Mouse (Mus musculus) lung, embryonic 15.5 days (tissue): ENCODE measurements around the gene Serping1. TPM values are rescaled to one million over a fixed set of nuclear protein-coding genes. Genes with fewer than 3 reads are reported as not detected.

Experiments used
- ATAC-seq: fragments of 200-750 bp; cut with Nextera tagmentation; 2 replicates; pipeline ENCODE4 v1.8.0; 2017; ENCODE audit warnings: moderate number of reproducible peaks, borderline replicate concordance; ENCODE audit not compliant: low FRiP score, low TSS enrichment; ENCODE audit errors: extremely low read depth
- H3K27ac ChIP-seq: fragments of 300-500 bp; sonication (generic); 2 replicates; pipeline ENCODE4 v1.5.1; 2015; ENCODE audit warnings: moderate library complexity, mild to moderate bottlenecking, inconsistent platforms
- H3K27me3 ChIP-seq: fragments of 300-500 bp; sonication (generic); 2 replicates; pipeline ENCODE4 v1.6.1; 2015; ENCODE audit warnings: inconsistent platforms
- H3K36me3 ChIP-seq: fragments of 300-500 bp; sonication (generic); 2 replicates; pipeline ENCODE4 v1.6.1; 2015; ENCODE audit warnings: inconsistent platforms
- H3K4me1 ChIP-seq: fragments of 300-500 bp; sonication (generic); 2 replicates; pipeline ENCODE4 v1.6.1; 2015; ENCODE audit warnings: inconsistent platforms
- H3K4me2 ChIP-seq: fragments of 300-500 bp; sonication (generic); 2 replicates; pipeline ENCODE4 v1.6.1; 2015; ENCODE audit warnings: inconsistent platforms, mild to moderate bottlenecking, moderate library complexity
- H3K4me3 ChIP-seq: fragments of 300-500 bp; sonication (generic); 2 replicates; pipeline ENCODE4 v1.5.1; 2015; ENCODE audit warnings: mild to moderate bottlenecking, inconsistent platforms
- H3K9ac ChIP-seq: fragments of 300-500 bp; sonication (generic); 2 replicates; pipeline ENCODE4 v1.6.1; 2015; ENCODE audit warnings: inconsistent platforms
- H3K9me3 ChIP-seq: fragments of 300-500 bp; sonication (generic); 2 replicates; pipeline ENCODE4 v1.6.1; 2016; ENCODE audit warnings: inconsistent platforms
- WGBS: fragments of 180-500 bp; shearing (Covaris S2); methylation state at CpG from one replicate; pipeline ENCODE4 v1.1.7; 2015; 5-methylcytosine and 5-hydroxymethylcytosine counted together
- polyA plus RNA-seq: library from polyadenylated mRNA; unstranded; fragments of >200 nt; fragmentation: Nextera tagmentation; extraction: Ambion mirVana; gene quantifications from 2 replicates; pipeline ENCODE4 v1.2.1, GENCODE M21; 2015

The Serping1 gene
- polyA plus RNA-seq, 1 experiment from 2014 or later = 104 TPM

DNA sequence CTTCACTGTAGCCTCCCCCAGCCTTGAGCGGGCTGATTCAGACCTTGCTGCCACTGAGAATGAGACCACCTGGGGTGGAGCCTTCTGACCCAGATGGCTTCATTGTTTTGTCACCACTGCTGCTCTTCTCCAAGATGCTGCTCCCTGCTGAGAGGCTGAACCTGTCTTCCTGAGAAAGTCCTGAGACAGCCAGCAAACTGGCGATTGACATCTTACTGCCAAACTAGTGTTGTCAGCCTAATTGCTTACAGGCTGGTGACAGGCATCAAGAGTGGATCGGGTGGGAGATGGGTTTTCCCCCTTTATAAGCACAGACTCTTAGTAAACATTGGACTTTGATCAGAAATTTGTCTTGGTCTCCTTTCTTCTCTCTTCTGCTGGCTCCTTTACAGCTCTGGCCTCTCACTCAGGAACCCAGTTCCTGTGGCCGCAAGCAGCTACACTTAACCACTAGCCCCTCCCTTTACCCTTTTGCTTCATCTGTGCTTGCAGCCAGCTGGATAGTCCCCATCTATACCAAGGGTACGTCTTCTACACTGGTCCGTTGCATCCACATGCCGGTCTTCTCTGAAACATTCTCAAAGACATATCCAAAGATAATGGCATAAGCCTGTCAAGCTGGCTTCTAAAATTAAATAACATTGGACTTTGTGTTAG, 18.1 kb downstream of the Serping1 start:
- WGBS = 49% methylated on average over 7 of the region's 7 CpGs
- Histone ChIP-seq H3K9ac (no peak overlapping the region), H3K4me2 (no peak overlapping the region), H3K4me1 (no peaks in the 10 kb centered on the region), H3K9me3 (no peaks in the 10 kb centered on the region), H3K36me3 (no peaks in the 10 kb centered on the region), H3K27me3 (no peaks in the 10 kb centered on the region), H3K27ac (no peak overlapping the region), H3K4me3 (no peak overlapping the region)
- no peak for ATAC-seq

DNA sequence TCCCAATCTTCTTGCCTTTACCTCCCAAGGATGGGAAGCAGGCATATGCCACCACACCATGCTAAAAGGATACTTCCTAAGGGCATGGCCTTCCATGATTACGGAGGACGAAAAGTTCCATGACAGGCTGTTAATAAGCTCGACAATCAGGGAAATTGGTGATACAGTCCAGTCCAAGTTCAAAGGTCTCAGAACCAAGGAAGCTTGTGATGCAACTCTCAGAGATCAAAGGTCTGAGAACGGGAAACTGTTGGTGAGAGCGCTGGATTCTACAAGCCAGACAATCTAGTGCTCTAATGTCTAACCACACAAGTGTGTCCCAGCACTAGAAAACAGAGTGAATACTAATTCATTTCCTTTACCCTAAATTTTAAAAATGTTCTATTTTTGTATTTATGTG, 19.0 kb downstream of the Serping1 start:
- Histone ChIP-seq H3K36me3 (no peaks in the 10 kb centered on the region), H3K4me3 (no peak overlapping the region), H3K9ac (no peak overlapping the region), H3K4me2 (no peak overlapping the region), H3K4me1 (no peaks in the 10 kb centered on the region), H3K27me3 (no peaks in the 10 kb centered on the region), H3K9me3 (no peaks in the 10 kb centered on the region), H3K27ac (no peak overlapping the region)
- no peak for ATAC-seq
- WGBS = 76% methylated on average over 5 of the region's 5 CpGs

DNA sequence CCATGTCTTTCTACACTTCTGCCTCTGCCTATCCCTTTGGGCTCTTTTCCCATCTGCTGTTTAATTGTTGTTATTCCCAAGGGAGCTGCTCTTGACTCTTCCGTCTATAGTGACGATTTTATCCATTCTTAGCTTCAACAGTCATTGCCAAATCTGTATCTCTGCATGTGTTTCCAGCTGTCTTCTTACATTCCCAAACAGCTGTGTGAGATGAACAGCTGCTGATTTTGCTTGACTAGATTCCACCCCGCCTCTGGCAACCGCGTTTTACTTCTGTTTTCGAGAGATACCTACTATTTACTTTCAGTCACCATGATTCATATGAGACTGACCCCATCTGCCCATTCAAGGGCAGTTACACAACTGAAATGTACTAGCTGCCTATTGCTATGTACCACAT, 25.1 kb downstream of the Serping1 start:
- H3K4me3 ChIP-seq = no peak overlapping the region
- ATAC-seq = peak; percentile 76

DNA sequence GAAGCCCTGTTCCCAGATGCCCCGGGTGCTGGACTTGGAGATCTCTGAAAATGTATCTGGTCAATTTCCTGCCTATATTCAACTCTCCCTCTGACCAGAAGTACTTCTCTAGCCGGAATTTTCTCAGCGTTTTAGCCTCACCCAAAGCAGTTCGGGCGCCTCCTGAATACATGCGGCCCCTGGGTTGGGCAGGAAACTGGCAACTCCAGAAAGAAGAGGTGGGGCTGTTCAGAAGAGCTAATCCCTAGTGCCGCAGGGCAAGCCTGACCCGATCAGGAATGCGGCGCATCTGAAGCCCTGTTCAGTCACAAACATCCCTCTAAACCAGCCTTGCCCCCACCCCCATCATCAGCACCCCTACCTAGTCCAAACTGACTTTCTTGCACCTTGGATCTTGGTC, 31.1 kb downstream of the Serping1 start:
- Histone ChIP-seq H3K9me3 (no peaks in the 10 kb centered on the region), H3K4me1 (peaks cover 41% of the 10 kb centered on the region), H3K36me3 (peaks cover 6% of the 10 kb centered on the region), H3K4me2 (peak overlapping the region; percentile 79), H3K27me3 (no peaks in the 10 kb centered on the region), H3K9ac (peak overlapping the region; percentile 100), H3K27ac (peak overlapping the region; percentile 100), H3K4me3 (peak overlapping the region; percentile 95)
- WGBS = 0% methylated on average over 10 of the region's 10 CpGs
- peak; percentile 53 for ATAC-seq

More for the DNA sequence above, 25.1 kb downstream of the Serping1 start:
- 54% methylated on average over 6 of the region's 6 CpGs for WGBS
- H3K9me3 ChIP-seq = no peaks in the 10 kb centered on the region
- 0 out of 2 replicates have a peak, but pooled peaks cover 3% of the 10 kb centered on the region for H3K4me1 ChIP-seq
- H3K36me3 ChIP-seq = no peaks in the 10 kb centered on the region
- no peak overlapping the region for H3K9ac ChIP-seq
- H3K4me2 ChIP-seq = no peak overlapping the region
- H3K27me3 ChIP-seq = no peaks in the 10 kb centered on the region
- no peak overlapping the region for H3K27ac ChIP-seq

DNA sequence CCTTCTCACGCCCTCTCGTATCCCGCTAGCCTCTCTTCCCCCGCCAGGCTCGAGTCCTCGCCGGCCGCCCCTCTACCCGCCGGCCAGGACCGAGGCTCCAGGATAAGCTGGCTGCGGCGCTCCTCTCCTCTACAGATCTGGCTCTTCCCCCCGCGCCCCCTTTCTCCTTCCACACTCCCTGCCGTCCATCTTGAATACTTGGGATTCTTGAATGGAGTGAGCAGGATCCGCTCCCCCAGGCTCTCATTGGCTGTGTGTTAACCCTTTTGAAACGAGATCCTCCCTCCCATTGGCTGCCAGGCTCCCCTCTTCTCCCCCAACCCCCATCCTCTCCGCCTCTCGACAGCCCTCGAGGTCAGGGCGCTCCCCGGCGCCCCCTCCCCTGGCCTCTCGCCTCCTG, 31.7 kb downstream of the Serping1 start, which contains the start of gene Gm19426:
TSS of gene Gm19426 (minus strand) at position 95 of the 400 bp plus-strand sequence.
- 1% methylated on average over 25 of the region's 25 CpGs for WGBS
- Histone ChIP-seq H3K4me1 (peaks cover 46% of the 10 kb centered on the region), H3K9ac (peak within 1 kb of the TSS; percentile 100), H3K4me2 (peak within 1 kb of the TSS; percentile 79), H3K9me3 (no peaks in the 10 kb centered on the region), H3K27me3 (no peaks in the 10 kb centered on the region), H3K27ac (peak within 1 kb of the TSS; percentile 100), H3K4me3 (peak within 1 kb of the TSS; percentile 95), H3K36me3 (peaks cover 6% of the 10 kb centered on the region)
- peak; percentile 93 for ATAC-seq

DNA sequence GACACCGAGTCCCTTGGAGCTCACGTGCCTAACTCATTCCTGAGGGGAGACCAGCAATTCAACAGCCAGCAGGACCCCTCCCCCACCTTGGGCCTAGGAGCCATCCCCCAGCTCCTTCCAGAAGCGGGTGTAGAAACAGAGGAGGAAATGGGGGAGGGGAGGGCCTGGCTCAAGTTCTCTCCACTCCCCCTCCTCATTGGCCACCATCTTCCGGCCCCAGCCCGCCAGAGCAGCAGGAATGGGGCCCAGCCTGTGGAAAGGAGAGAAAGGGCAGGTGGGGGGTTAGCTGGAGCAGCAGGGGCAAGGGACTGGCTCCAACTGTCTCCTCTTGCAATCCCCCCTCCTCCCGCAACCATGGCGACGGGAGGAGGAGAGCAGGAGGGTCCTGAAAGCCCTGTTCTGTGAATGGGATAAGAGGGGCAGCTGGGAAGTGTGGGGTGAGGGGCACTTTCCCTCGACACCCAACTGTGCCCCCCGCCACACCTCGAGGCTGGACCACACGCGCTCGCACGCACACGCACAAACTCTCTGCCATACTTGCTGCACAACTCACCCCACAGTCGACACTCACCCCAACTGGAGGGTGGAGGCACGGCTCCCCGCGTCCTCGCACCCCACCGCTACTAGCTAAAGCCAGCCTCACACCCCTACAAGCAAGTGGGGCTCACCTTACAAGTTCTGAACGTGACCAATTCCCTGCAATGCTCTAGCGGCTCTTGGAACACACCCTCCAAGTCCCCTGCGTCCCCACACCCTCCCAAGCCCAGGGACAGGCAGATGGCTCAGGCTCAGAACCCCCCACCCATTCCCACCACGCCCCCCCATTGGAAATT, 32.6 kb downstream of the Serping1 start:
- peak overlapping the region; percentile 95 for H3K4me3 ChIP-seq
- WGBS = 1% methylated on average over 26 of the region's 26 CpGs
- H3K27me3 ChIP-seq = no peaks in the 10 kb centered on the region
- peak overlapping the region; percentile 100 for H3K27ac ChIP-seq
- H3K4me2 ChIP-seq = peak overlapping the region; percentile 79
- H3K36me3 ChIP-seq = peaks cover 6% of the 10 kb centered on the region
- no peaks in the 10 kb centered on the region for H3K9me3 ChIP-seq
- H3K4me1 ChIP-seq = peaks cover 55% of the 10 kb centered on the region
- ATAC-seq = peak; percentile 58
- H3K9ac ChIP-seq = peak overlapping the region; percentile 100

DNA sequence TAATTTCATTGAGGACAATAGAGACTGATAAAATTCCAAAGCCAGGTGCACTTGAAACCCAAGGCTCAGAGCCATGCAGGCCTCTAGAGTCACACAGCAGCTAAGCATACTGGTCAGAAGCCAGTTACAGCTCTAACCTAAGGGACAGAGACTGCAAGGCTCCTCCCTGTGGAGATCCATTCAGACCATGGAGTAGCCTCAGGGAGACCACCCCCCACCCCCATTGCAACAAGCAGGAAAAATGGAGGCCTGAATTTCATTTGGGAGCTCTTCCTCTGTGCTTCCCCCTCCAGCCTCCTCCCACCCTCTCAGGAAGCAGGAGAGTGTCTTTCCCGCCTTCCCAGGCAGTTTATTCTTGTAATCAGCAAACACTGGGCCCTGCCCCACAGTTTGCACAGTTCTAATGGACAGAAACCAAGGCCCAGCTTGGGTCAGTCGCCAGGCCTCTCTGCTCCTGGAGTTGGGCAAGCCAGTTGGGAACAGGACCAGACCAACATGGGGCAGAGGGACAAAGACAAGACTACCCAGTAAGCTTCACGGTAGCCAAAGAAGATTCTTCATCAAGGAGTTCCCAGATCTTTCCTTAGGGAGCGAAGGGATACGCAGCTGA, 33.3 kb downstream of the Serping1 start:
- Histone ChIP-seq H3K36me3 (peaks cover 6% of the 10 kb centered on the region), H3K4me2 (peak overlapping the region; percentile 79), H3K9ac (peak overlapping the region; percentile 100), H3K27me3 (no peaks in the 10 kb centered on the region), H3K9me3 (no peaks in the 10 kb centered on the region), H3K4me1 (peaks cover 62% of the 10 kb centered on the region), H3K27ac (peak overlapping the region; percentile 100), H3K4me3 (peak overlapping the region; percentile 95)
- WGBS = 3% methylated on average over 5 of the region's 5 CpGs
- ATAC-seq = no peak

DNA sequence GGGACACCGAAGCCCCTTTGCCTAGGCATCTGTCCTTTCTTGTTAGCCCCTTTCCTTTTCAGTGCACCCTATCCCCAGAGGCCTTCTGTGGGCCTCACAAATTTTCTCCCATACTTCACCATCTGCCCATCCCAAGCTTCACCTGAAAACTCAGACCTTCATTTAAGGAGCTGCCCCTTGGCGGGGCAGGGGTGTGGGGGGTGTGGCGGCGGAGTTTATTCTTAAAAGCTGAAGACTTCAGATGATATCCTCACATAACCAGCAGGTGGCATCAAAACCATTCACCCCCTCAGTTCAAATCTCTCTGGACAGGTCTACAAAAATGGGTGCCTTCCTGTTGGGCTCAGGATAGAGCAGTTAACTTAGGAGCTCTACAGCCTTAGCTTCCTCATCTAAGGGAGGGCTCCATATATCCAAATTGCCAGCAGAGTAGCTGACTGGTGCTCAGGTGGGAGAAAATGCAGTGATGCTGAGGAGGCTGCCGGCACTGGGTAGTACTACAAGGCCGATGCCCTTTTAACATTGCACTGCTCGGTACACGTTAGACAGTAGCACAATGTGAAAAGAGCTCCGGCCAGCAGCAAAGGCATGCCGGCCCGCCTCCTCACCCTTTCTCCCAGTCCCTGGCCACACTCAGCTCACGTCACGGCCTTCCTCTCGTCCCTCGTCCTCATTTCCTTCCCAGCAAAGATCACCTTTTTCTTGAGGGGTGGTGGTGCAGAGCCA, 34.5 kb downstream of the Serping1 start:
- no peak for ATAC-seq
- 0 out of 2 replicates have a peak overlapping the region, but pooled peaks have one; percentile 6 for H3K9ac ChIP-seq
- peaks cover 6% of the 10 kb centered on the region for H3K36me3 ChIP-seq
- H3K4me2 ChIP-seq = peak overlapping the region; percentile 79
- H3K27me3 ChIP-seq = no peaks in the 10 kb centered on the region
- peak overlapping the region; percentile 95 for H3K4me3 ChIP-seq
- H3K4me1 ChIP-seq = peaks cover 73% of the 10 kb centered on the region
- no peaks in the 10 kb centered on the region for H3K9me3 ChIP-seq
- 49% methylated on average over 15 of the region's 15 CpGs for WGBS
- peak overlapping the region; percentile 100 for H3K27ac ChIP-seq

DNA sequence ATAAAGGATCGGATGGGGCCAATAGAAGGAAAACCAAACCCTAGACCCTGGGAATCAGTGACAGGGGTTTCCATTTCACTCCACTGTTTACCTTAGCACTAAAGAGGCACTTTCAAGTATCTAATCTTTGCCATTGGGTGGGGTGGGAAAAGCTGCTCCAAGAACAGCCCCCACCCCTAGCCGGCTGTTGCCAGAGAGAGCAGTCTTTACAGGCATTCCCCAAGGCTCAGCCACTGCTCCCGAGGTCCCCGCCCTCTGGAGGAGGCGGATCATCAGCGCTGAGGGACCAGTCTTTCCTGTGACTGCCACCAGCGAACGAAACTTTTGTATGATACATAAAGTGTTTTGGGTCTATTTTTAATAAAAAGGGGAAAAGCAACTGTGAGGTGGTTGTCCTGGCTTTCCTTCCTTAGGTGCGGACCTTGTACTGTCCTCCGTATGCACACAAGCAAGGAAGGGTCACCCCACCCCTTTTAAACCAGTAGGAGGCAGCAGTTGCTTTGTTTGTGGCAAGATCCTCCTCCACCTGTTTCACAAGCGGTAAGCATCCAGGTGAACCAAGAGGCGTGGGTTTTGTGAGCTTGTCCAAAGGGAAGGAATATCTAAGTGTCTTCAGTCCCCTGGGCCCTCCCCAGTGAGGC, 36.9 kb downstream of the Serping1 start:
- peak overlapping the region; percentile 18; the same call in 1 of the 2 replicates for H3K9ac ChIP-seq
- H3K4me3 ChIP-seq = peak overlapping the region; percentile 6
- H3K9me3 ChIP-seq = no peaks in the 10 kb centered on the region
- peak overlapping the region; percentile 40 for H3K4me2 ChIP-seq
- peak overlapping the region; percentile 71 for H3K27ac ChIP-seq
- peaks cover 83% of the 10 kb centered on the region for H3K4me1 ChIP-seq
- no peak for ATAC-seq
- peaks cover 13% of the 10 kb centered on the region; the same call in 1 of the 2 replicates for H3K27me3 ChIP-seq
- WGBS = under 1% methylated on average over 12 of the region's 12 CpGs
- H3K36me3 ChIP-seq = peaks cover 6% of the 10 kb centered on the region

DNA sequence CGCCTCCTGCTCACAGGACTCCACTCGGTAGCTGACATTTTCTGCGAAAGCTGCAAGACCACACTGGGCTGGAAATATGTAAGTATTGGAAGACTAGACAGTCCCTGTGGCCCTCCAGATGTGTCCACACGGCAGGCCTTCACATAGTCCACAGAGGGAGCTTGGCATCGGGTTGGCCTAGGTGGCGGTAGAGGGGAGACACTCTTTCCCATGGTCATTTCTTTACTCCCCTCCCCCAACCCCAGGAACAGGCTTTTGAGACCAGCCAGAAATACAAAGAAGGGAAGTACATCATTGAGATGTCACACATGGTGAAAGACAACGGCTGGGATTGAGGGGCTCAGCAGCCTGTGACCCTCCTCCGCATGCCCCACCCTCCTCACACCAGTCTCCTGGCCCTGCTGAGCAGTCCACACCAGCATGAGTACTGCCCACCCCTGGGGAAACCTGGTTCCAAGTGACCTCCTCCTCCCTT, 37.8 kb downstream of the Serping1 start:
- Histone ChIP-seq H3K27me3 (peaks cover 16% of the 10 kb centered on the region; the same call in 1 of the 2 replicates), H3K9me3 (no peaks in the 10 kb centered on the region), H3K4me1 (peaks cover 83% of the 10 kb centered on the region), H3K4me2 (peak overlapping the region; percentile 40), H3K27ac (peak overlapping the region; percentile 71), H3K9ac (no peak overlapping the region), H3K36me3 (peaks cover 6% of the 10 kb centered on the region), H3K4me3 (no peak overlapping the region; the same call in 1 of the 2 replicates)
- 3% methylated on average over 8 of the region's 8 CpGs for WGBS
- peak; percentile 28 for ATAC-seq
